Mouse (Mus musculus): ENCODE measurements around the gene Susd1. TPM values are rescaled to one million over a fixed set of nuclear protein-coding genes. Genes with fewer than 3 reads are reported as not detected.

Gene Susd1
- total RNA-seq, 2 experiments from 2014 or later = 5.5 to 7.3 TPM

DNA sequence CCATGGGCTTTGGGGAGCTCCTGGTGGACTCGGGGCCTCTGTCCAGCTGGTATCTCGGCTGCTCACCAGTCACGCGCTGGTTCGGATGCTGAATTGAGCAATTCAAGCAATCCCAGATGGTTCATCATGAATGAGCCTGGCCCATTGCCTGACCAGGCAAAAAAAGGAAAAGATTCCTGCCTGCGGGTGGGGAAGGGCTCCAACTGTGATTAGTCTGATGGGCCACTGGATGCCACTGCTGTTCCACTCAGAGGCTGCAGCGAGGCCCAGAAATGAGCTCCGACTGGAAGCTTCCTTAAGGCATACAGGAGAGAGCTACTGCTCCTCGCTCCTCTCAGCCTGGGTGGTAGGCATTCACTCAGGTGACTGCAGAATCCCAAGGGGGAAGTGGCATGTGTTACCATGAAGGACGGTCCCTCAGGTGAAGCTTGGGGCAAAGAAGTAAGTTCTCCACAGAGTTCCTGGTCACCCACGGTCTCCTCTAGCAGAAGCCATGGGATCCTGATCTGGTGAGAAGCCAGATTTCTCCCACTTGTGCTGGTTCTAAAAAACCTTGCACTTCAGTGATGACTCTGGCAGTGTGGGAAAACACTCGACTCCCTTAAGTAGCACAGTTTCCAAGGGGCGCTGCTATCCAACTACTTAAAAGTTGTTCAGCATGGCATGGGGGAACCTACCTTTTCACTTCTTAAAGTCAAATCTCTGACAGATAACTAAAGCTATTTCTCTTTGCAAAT, 57.3 kb downstream of the Susd1 start:
- DNase-seq = peak; percentile 81

DNA sequence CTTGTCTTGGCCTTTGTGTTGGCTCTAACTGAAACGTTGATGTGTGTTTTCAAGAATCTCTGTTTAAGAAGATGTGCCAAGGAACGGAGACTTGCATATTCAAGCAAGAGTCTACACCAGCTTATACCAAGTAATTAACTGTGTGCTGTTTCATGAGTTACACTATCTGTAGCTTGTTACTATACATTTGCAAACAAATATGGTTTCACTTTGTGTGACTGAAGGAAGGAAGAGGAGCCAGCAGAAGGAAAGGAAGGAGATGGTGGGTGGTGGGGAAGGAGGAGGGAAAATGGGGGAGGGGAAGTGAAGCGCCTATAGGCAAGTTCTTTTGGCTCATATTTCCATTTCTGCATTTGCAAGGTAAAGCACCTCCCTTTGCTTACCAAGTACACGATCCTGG, 58.0 kb downstream of the Susd1 start:
- no peak for DNase-seq

DNA sequence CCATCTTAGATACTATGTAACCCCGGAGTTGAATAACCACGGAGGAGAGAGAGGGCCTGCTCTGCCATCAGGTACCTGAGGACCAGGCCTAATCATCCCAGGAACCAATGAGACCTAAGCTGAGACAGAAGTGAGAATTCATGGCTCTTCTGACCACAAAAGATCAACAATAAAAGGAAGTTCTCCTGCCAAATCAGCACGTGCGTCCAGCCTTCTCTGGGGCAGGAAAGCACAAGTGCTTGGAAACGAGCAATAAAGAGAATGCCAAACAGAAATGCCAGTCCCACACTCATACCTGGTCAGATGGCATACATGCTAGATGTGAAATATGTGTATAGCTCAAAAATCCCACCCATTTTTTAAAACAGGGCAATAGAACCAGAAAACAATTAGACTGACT, 58.6 kb downstream of the Susd1 start:
- no peak for DNase-seq

DNA sequence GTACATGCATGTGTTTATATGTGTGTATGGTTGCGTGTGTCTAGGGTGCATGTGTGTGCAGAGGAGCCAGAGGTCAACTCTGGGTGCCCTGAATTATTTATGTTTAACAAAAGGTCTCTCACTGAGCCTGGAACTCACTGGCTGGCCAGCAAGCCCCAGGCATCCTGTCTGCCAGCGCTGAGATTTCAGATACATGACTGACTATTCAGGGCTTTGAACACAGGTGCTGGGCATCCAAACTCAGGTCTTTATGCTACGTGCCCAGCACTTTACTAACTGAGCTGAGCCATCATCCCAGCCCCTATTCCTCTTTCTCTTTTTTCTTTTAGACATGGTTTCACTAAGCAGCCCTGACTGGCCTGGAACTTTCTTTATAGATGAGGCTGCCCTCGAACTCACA, 59.8 kb downstream of the Susd1 start:
- DNase-seq = no peak

DNA sequence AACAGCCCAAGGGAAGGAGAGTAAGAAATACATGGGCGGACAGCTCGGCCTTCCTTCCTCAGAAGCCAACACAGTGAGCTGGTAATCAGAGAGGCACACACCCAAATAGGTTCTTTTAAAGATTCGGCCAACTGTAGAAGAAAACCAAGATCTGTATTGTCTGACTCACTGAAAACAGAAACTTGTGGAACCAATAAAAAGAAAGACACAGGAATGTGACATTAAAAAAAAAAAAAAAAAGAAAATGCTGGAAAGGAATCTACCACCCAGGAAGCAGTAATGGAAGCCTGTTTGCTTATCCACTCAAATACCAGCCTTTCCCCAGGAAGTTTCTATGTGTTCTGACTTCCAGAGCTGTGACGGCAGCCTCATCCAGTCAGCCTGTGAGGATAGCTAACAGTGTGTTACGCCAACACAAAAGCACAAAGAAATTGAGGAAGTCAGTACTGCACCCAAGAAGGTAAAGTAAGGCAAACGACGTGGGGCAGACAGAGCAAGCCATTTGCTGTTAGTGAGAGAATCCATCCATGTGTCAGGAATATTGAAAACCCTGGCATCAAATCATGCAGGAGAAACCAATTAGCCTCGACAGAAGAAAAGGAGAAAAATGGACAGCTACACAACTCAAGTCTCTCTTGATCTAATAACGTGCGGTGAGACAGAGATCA, 64.0 kb downstream of the Susd1 start:
- DNase-seq = no peak

DNA sequence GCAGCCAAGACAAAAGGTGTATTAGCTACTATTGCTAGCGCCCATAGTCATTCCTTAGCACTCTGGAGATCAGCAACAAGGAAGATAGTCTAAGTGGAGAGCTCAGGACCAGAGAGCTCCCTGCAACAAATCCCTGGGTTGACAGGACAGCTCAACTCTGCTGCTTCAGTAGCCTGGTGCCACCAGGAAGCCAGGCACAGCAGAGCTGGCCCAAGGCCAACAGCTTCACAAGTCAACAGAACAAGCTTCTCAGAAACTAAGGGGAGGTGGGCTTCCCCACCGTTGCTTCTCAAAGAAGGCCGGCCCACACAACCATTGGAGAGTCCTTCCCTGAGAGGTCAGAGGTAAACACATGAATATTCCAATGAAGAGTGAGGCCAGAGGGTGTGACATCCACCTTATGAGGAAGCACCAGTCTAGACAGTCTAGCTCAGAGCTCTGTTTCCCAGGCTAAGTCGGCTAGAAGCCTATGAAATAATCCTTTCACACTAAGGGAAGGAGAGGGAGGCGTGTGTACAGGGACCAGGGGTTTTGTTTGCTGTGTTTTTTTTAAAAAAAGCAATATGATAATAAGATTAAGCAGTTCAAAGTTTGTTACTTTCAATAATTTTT, 65.8 kb downstream of the Susd1 start:
- no peak for DNase-seq

DNA sequence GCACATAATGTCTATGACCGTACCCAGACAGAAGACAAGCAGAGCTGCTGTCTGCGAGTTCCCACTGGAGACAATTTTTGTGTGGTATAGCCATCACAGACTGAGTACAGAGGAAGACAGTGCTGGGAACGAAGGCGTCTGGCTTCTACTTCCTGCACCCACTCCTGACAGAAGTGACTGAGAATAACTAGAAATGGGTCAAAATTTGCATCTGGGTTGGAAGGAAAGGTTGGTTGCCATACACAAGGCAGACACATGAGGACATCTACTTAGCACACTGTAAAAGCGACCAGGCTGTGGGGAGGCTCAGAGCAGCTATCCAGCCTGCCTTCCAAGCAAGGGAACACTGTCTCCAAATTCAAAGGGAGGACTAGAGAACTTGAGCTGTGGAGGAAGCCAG, 66.5 kb downstream of the Susd1 start:
- DNase-seq = no peak

DNA sequence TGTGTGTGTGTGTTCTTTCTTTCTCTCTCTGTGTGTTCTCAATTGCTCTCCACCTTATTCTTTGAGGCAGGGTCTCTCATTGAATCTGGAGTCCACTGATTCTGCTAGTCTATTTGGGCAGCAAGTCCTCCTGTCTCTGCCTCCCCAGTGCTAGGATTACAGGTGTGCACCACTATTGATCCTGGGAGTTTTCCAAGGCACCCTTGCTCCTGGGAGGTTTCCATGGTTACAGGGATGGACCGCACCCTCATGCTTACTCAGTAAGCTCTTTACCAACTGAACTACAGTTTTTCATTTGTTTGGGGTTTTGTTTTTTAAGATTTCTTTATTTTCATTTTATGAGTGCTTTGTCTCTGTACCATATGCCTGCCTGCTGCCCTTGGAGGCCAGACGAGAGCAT, 68.5 kb downstream of the Susd1 start:
- no peak for DNase-seq

DNA sequence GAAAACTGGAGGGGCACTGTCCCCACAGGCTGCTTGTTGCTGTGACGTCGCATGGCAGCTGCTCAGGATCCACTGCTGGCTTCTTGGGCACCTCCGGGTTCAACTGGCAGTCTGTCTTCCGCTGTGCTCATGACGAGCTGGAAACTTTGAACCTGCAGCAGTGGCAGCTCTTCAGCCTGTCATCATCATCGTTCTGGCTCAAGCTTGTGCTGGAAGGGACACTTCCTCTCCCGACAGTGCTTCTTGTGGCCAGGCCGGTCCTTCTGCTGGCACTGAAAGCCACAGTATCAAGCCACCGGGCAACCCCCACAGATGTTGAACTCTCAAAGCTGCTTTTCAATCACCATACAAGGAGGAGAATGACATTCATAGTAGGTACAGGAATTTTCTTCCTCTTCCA, 70.3 kb downstream of the Susd1 start:
- DNase-seq = no peak

DNA sequence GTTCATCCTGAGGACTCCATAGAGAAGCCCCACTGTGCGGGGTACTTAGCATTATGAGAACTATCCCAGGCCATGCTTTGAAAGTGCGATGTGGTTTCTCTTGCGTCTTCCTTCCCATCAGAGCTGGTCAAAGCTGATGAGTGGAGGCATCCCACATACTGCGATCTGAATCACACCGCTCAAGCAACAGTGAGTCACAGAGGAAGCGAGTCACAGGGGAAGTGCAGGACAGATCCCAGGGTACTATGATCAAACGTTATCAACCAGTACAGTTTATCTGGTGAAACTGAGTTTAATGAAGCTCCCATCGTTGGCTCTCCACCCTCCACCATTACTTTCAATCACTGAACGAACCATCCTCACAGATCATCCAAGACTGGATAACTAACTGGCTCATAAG, 72.2 kb downstream of the Susd1 start:
- no peak for DNase-seq

DNA sequence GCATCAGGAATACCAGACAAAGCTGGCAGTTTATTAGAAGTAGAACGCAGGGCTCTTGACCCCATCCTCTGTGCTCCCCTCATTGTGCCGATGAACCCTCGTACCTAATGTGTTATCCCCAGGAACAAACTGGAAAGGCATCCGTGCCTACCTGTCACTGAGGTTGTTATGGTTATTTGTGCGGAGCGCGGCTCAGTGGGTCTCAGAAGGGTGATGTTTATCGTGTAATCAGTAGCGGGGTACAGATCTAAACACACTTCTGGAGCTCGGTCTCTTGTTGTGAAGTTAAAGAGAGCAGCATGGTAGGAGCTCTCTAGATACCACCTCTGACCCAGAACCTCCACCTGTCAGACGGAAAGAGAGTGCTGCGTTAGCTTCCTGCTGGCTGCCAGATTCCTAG, 72.9 kb downstream of the Susd1 start:
- DNase-seq = no peak

DNA sequence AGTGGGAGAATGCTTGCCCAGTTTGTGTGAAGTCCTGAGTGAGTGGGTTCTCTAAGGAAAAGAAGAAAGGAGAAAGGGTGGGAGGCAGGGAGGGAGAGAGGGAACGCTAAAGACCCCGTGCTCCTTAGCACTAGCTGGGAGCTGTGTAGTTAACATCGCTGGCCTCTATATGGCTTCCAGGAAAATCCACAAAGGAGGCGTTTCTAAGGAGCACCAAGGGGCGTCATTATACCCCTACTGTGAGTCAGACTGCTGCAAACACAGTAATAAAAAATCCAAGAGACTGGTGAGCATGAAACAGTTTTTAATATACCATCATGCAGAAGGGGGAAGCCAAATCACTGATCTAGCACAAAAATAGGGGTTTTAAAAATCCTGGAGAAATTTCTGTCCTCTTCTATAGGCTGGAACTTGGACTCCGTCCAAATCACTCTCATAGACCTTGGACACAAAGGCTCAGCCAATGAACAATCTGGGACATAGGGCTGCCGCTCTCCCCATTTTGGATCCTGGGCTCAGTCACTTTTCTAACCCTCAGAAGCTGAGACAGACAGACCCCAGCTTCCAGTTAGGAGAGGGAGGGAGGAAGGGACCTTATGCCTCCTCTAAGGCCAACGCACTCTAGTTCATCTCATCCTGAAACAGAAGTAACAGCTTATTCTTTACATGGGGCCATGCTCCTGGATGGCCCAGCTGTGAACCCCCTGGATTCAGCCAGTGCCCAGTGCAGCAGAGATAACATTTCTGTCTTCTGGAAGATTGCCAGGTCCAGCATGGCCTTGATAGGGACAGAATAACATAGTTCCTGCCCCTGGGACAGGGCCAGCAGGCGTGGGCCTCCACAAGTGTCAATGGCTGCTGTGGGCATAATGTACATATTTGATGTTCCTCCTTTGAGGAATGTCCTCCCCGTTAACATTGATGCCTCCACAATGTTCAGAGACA, 73.9 kb downstream of the Susd1 start:
- no peak for DNase-seq

DNA sequence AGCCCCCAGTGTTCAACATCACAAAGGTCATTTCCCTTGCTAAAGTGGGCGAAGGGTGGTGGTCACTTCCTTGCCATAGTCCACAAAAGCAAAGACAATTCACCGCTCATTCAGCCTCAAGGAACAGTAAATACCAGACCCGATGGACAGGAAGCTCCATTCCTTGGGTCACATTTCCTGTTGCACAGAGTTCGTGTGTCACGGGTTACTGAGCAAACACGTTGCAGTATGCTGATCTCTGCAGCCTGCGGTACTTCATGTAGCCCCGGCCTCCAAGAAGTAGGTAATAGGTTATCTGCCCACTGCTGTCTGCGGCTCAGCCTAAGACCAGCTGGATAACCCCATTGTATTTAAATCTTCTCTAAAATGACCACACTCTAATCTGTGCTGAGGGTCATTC, 75.4 kb downstream of the Susd1 start:
- no peak for DNase-seq

DNA sequence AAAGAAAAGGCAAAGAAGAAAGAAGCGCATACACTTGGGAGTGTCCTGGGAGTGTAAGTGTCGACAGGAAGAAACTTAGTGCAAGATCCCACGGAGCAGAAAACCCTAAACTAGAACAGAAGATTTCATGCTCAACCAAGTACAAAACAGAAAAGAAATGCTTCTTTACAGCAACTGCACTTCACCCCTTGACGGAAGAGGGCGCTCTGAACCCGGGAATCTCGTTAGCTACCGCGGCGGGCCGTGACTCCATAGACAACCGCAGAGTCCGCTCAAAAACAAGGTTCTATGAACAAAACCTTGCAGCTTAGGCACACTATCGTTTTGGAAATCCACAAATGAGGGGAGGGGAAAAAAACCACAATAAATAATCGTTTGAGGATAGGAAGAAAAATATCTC, 77.7 kb downstream of the Susd1 start:
- peak; percentile 90 for DNase-seq

DNA sequence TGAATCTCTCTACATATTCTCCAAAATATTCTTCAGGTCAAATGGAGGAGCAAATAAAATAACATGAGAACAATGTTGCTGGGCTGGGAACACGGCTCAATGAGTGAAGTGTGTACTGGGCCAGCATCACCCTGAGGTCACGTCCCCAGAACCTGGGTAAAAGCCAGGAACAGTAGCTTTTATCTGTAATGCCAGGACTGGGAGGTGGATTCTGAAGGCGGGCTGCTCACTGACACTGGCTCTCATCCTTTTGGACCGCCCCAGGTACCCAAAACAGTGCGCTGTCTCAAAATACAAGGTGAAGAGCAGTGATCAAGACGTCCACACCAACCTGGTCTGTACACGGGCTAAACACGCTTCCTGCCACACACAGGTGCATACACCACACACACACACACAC, 78.5 kb downstream of the Susd1 start:
- DNase-seq = no peak

DNA sequence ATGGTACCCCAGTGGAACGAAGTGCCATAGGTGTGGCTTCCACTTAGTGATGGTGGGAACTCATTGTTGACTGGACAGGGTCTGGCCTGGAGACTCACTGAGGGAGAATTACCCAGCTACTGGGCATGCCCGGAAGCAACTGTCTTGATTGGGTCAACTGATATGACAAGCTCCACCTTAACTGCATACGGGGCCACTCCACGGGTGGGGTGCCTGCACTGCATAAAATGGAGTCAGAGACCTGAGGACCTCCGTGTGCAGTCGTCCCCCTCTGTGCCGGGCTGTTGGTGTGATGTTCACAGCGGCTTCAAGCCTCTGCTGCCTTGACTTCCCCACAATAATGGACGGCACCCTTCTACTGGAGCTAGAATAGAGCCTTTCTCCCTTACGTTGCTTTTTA, 79.5 kb downstream of the Susd1 start:
- no peak for DNase-seq

DNA sequence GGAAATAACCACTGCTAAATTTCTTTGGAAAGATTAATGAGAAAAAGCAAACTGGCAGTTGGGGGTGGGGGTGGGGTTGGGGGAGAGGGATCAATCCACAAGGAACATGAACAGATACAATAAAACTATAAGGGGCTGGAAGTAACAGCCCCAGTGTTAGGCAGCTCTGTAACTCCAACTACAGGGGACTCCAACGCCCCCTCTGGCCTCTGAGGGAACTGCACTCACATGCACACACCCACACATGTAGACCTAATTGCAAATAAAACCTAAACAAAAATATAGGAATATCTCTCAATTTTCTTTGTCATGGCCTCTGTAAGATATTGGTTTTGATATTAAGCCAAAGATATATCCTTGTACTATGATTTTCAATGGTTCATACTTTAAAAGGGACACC, 83.0 kb downstream of the Susd1 start:
- DNase-seq = no peak

DNA sequence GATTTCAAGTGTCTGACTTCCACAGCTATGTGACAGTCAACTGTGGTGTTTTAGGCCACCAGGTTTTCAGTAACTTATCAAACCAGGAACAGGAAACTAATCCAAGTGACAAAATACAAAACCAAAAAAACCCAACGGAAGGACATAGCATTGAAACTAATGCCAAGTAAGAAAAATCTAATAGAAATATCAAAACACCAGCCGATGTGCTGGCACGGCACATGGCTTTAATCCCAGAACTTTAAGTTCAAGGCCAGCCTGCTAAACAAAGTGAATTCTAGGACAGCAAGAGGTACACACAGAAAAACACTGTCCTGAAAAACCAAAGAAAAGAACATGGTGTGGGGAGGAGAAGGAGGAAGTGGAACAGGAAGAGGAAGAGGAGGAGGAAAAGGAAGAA, 83.8 kb downstream of the Susd1 start:
- DNase-seq = peak; percentile 31

DNA sequence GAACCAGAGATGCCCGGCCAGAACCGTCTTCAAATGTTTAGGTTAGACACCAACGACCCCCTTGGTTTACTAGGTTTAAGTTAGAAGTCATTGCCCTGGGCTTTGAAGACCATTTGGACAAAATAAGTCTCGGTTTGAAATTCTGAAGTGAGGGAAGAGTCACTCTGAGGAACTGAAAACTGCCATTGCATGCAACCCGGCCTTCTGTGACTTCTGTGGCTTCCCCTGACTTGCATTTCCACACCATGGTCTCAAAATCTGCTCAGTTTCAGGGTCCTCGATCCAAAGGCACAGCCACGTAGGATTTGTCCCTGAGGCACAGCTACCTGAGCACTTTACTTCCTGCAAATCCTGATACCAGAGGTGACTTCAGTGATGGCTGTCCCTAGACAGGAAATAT, 86.5 kb downstream of the Susd1 start:
- DNase-seq = no peak

DNA sequence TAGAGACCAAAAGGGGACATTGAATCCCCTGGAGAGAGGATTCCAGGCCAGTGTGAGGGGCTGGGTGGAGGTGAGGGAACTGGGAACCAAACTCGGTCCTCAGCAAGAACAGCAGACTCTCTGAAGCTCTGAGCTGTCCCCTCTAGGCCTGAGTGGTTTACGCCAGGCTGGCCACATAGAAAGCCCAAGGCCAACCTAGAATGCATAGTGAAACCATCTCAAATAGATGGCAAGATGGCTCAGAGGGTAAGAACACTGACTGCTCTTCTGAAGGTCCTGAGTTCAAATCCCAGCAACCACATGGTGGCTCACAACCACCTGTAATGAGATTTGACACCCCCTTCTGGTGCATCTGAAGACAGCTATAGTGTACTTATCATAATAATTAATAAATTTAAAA, 88.1 kb downstream of the Susd1 start:
- DNase-seq = no peak

DNA sequence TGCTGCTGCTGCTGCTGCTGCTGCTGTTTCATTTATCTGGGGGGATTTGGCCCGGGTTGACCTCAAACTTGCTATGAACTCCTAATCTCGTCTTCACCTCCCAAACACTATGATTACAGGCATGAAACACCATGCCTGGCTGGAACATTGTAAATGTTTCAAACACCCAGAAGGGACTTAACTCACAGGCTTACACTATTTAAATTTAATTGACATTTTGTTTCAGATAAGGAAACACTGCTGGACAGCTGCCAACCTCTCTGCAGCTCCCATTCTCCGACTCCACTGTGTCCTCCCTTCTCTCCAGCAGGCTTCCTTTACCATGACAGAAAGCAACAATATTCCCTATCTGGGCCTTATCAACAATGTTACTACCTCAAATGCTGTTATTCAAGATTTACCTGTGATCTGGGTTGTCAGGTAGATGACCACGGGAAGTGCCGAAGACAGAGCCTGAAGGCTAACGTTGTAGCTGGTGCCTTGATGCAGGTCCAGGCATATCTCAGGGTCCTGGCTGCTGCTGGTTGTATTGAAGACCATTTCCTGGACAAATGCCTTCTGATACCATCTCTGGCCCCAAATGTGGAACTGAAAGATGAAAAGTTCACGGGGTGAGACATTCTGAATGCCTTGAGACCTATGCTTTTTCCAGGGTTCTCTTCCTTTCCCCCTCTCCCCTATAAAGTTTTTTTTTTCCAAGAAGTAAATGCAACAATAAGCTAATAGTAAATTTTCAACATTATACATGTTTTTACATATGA, 88.8 kb downstream of the Susd1 start:
- no peak for DNase-seq

DNA sequence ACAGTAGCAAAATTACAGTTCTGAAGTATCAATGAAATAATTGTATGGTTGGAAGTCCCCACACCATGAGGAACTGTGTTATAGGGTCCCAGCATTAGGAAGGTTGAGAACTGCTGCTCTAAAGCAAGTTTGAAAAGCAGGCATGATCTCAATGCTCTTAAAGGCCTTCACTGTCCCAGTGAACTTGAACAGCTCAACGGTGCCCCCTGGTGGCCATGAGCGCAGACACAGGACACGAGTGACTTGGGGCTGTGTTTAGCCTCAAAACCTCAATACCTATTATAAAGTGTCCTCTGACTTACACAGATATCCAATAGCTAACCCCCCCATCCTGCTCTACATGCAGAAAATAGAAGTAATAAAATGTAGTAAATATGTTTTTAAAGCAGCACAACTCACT, 97.7 kb downstream of the Susd1 start:
- peak; percentile 96 for DNase-seq
